Mouse (Mus musculus) midbrain, postnatal 0 days (tissue): ENCODE measurements at regions not wholly inside any gene's neighbourhood (a gene's known extent, or its start where the extent isn't known, plus 50 kb on each side); places are given as distances from the start of the nearest gene placed in this dataset.
A peak's percentile ranks its signal among the peaks of the same experiment; 100 is the strongest.

Experiments
- ATAC-seq: fragments of 200-750 bp; cut with Nextera tagmentation; 2 replicates; pipeline ENCODE4 v1.8.0; 2017; ENCODE audit warnings: moderate number of reproducible peaks, mild to moderate bottlenecking, moderate TSS enrichment, moderate library complexity; ENCODE audit not compliant: low FRiP score
- DNase-seq: peaks from one replicate; pipeline ENCODE4 v3.0.0-alpha.2; 2015; ENCODE audit warnings: low spot score
- H3K27ac ChIP-seq: fragments of 300-500 bp; sonication (generic); 2 replicates; pipeline ENCODE4 v1.5.1; 2014; ENCODE audit warnings: low read depth, mild to moderate bottlenecking, low read length, mixed read lengths
- H3K27me3 ChIP-seq: fragments of 300-500 bp; sonication (generic); 2 replicates; pipeline ENCODE4 v1.6.1; 2014; ENCODE audit warnings: low read length, control low read depth, mixed read lengths; ENCODE audit not compliant: insufficient read depth
- H3K36me3 ChIP-seq: fragments of 300-500 bp; sonication (generic); 2 replicates; pipeline ENCODE4 v1.6.1; 2014; ENCODE audit warnings: low read length, control low read depth, mixed read lengths; ENCODE audit not compliant: insufficient read depth
- H3K4me1 ChIP-seq: fragments of 300-500 bp; sonication (generic); 2 replicates; pipeline ENCODE4 v1.6.1; 2014; ENCODE audit warnings: mild to moderate bottlenecking, control low read depth, antibody characterized with exemption, low read length, mixed read lengths; ENCODE audit not compliant: insufficient read depth
- H3K4me2 ChIP-seq: fragments of 300-500 bp; sonication (generic); 2 replicates; pipeline ENCODE4 v1.6.1; 2014; ENCODE audit warnings: low read depth, mild to moderate bottlenecking, low read length, mixed read lengths; ENCODE audit not compliant: poor library complexity, severe bottlenecking
- H3K4me3 ChIP-seq: fragments of 300-500 bp; sonication (generic); 2 replicates; pipeline ENCODE4 v1.5.1; 2014; ENCODE audit warnings: low read depth, mild to moderate bottlenecking, low read length, moderate library complexity
- H3K9ac ChIP-seq: fragments of 300-500 bp; sonication (generic); replicated peaks from 2 replicates; pipeline ENCODE4 v1.6.1; 2014; ENCODE audit warnings: mild to moderate bottlenecking, low read length, moderate library complexity, mixed read lengths; ENCODE audit not compliant: poor library complexity, severe bottlenecking
- H3K9me3 ChIP-seq: fragments of 300-500 bp; sonication (generic); 2 replicates; pipeline ENCODE4 v1.6.1; 2016; ENCODE audit warnings: low read length, control low read depth
- CTCF ChIP-seq: IDR thresholded peaks from 2 replicates; pipeline ENCODE4 v1.5.1; 2016; ENCODE audit warnings: antibody characterized with exemption, mild to moderate bottlenecking
- WGBS: fragments of 180-500 bp; shearing (Covaris S2); extraction: QIAGEN DNeasy Blood & Tissue Kit; methylation state at CpG from one replicate; pipeline ENCODE4 v1.1.7; 2014; 5-methylcytosine and 5-hydroxymethylcytosine counted together

DNA sequence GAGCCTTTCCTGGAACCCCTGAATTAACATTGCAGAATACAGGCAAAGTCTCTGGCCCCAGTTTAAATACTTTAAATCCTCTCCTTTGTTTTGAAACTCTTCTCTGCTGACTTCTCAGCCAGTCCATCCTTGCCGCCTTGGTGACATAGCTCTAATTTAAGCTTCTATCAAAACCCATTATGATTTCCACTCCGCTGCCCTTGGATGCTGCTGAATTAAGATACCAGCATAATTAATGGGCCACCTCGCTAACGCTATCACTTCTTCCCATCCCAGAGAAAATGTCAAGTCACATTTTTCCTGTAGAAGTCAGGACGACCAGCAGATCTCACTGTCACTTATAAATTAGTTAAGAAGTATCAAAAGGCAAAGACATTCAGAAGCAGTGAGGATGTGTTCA is 556.1 kb upstream of the Jmjd1c start:
- TF ChIP-seq CTCF, result no peak
- 53% methylated on average over 5 of the region's 5 CpGs for WGBS
- Histone ChIP-seq H3K4me1 (no peaks in the 10 kb centered on the region), H3K36me3 (no peaks in the 10 kb centered on the region), H3K27me3 (no peaks in the 10 kb centered on the region), H3K4me2 (no peak overlapping the region), H3K4me3 (no peak overlapping the region), H3K9ac (no peak overlapping the region), H3K27ac (no peak overlapping the region), H3K9me3 (no peaks in the 10 kb centered on the region)
- DNase-seq, result no peak
- ATAC-seq, result no peak

DNA sequence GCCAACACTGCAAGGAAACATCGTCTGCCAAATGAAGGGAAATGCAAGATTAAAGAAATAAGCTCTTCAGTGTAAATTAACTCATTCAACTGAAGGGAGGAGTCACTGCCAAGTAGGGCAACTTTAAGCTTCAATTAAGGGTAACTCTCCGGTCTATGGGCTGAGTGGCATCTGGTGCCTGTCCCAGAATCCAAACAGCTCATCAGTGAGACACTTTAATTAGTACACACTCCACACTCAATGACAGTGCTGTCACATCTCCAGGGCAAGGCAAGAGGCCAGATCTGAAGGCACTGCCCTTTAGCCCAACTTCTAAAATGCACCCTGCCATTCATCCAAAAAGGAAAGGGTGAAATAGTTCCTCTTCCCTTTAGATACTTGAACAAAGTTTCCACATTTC is 549.3 kb upstream of the Jmjd1c start:
- no peak for TF ChIP-seq CTCF
- H3K4me2 ChIP-seq, result no peak overlapping the region
- H3K9ac ChIP-seq, result no peak overlapping the region
- no peaks in the 10 kb centered on the region for H3K4me1 ChIP-seq
- H3K27ac ChIP-seq, result no peak overlapping the region
- no peak overlapping the region for H3K4me3 ChIP-seq
- DNase-seq (peak; percentile 68), ATAC-seq (no peak; the same call in 1 of the 2 replicates)
- H3K9me3 ChIP-seq, result no peaks in the 10 kb centered on the region
- H3K27me3 ChIP-seq, result no peaks in the 10 kb centered on the region; the same call in 1 of the 2 replicates
- 38% methylated on average over 2 of the region's 2 CpGs for WGBS
- no peaks in the 10 kb centered on the region for H3K36me3 ChIP-seq

DNA sequence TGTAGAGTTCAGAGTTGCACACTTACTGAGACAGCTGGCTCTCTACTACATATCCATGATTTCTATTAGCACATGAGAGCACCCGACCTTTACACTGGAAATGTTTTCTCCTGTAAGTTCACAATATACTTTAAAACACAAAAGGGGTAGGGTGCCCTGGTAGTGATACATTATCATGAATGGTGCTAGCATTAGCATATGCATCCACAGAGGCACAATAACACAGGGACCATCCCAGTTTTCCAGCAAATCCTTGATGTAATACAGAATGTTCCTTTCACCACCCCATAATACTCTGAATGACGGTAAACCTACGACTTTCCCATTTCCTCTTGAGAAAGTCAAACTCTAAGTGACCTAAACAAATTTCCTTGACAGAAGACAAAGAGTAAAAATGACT is 548.3 kb upstream of the Jmjd1c start:
- Histone ChIP-seq H3K9me3 (no peaks in the 10 kb centered on the region), H3K36me3 (no peaks in the 10 kb centered on the region), H3K4me2 (no peak overlapping the region), H3K4me1 (no peaks in the 10 kb centered on the region), H3K27ac (no peak overlapping the region), H3K27me3 (no peaks in the 10 kb centered on the region; the same call in 1 of the 2 replicates), H3K4me3 (no peak overlapping the region), H3K9ac (no peak overlapping the region)
- TF ChIP-seq CTCF, result no peak
- ATAC-seq (no peak), DNase-seq (no peak)
- 78% methylated on average over 3 of the region's 3 CpGs for WGBS

DNA sequence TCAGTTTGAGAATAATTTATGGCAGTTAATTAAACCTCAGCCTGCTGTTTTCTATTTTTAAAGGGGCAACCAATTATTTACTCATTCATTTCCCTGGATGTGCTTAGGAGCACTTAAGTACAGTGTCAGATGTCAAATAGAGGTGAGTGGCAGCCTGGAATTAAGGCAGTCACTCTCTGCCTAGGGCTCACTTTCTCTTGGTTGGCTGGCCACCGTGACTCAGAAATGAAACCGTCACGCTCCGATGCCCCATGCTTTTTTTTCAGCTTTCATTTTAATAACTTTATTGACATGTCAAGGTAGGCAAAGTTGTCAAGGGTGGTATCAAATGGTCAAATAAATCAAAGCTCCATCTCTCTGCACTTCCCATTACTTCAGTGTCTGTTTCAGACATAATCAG is 547.9 kb upstream of the Jmjd1c start:
- 60% methylated on average over 4 of the region's 4 CpGs for WGBS
- H3K4me2 ChIP-seq, result no peak overlapping the region
- TF ChIP-seq CTCF, result no peak
- ATAC-seq, result no peak
- H3K27me3 ChIP-seq, result no peaks in the 10 kb centered on the region; the same call in 1 of the 2 replicates
- no peaks in the 10 kb centered on the region for H3K9me3 ChIP-seq
- H3K27ac ChIP-seq, result no peak overlapping the region
- no peak overlapping the region for H3K4me3 ChIP-seq
- DNase-seq, result no peak
- no peak overlapping the region for H3K9ac ChIP-seq
- no peaks in the 10 kb centered on the region for H3K36me3 ChIP-seq
- no peaks in the 10 kb centered on the region for H3K4me1 ChIP-seq

DNA sequence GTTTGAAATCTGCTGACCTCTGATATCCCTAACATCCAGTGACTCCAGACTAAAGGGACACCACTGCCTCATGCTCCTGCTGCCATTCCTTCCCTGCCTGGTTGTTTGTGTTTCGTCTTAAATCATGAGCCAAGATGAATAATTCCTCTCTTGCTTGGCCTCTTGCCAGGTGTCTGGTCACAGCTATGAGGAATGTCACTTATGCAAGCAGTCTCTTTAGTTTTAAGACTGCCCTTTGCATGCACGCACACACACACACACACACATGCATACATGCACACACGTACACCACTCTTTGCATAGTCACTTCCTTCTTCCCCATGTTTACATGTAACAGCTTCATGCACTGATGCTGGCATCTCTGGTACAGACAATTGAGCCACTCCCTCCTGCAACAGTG is 543.0 kb upstream of the Jmjd1c start:
- no peak overlapping the region for H3K4me2 ChIP-seq
- H3K9me3 ChIP-seq, result no peaks in the 10 kb centered on the region
- H3K4me1 ChIP-seq, result no peaks in the 10 kb centered on the region
- no peaks in the 10 kb centered on the region for H3K36me3 ChIP-seq
- no peak for ATAC-seq
- H3K27me3 ChIP-seq, result no peaks in the 10 kb centered on the region
- H3K4me3 ChIP-seq, result no peak overlapping the region
- DNase-seq, result no peak
- 53% methylated on average over 3 of the region's 3 CpGs for WGBS
- no peak for TF ChIP-seq CTCF
- no peak overlapping the region for H3K9ac ChIP-seq
- no peak overlapping the region for H3K27ac ChIP-seq

DNA sequence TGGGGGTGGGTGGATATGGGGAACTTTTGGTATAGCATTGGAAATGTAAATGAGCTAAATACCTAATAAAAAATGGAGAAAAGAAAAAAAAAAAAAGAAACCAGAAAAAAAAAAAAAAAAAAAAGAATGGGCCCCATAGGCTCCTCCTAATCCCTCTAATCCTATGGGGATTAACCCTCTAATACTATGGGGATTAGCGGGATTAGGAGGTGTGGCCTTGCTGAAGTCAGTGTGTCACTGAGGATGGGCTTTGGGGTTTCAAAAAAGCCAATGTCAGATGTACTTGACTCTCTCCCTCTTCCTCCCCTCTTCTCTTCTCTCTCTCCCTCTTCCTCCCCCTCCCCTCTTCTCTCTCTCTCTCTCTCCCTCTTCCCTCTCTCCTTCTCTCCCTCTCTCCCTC is 541.7 kb upstream of the Jmjd1c start:
- no peak for DNase-seq
- no peak for TF ChIP-seq CTCF
- no peaks in the 10 kb centered on the region for H3K27me3 ChIP-seq
- H3K4me3 ChIP-seq, result no peak overlapping the region
- no peaks in the 10 kb centered on the region for H3K9me3 ChIP-seq
- no peak overlapping the region for H3K4me2 ChIP-seq
- H3K4me1 ChIP-seq, result no peaks in the 10 kb centered on the region
- no peak overlapping the region for H3K27ac ChIP-seq
- H3K36me3 ChIP-seq, result no peaks in the 10 kb centered on the region
- 38% methylated on average over 1 of the region's 1 CpGs for WGBS
- no peak for ATAC-seq
- H3K9ac ChIP-seq, result no peak overlapping the region
